Mouse (Mus musculus) cerebellum, postnatal 4 days (tissue): ENCODE measurements around the gene Olfr659.

Experiments used
- DNase-seq, 2 experiments: peaks; one replicate each; pipeline ENCODE4 v3.0.0; 2022; ENCODE audit warnings: low spot score in 2 of 2, mixed read lengths in 1 of 2

Olfr659 gene

GRCm38 (mm10) chr7:104666453-104666852, at the start of gene Olfr659:
Gene Olfr659, plus strand, starts transcription at chr7:104666753.
- DNase-seq = no peak

- DNase-seq = no peak
These were observed 42.1 kb upstream of the Olfr659 start, which contains the start of gene Olfr657 for GRCm38 (mm10) chr7:104624494-104624893. Gene Olfr657, plus strand, starts transcription at chr7:104624794.

DNA sequence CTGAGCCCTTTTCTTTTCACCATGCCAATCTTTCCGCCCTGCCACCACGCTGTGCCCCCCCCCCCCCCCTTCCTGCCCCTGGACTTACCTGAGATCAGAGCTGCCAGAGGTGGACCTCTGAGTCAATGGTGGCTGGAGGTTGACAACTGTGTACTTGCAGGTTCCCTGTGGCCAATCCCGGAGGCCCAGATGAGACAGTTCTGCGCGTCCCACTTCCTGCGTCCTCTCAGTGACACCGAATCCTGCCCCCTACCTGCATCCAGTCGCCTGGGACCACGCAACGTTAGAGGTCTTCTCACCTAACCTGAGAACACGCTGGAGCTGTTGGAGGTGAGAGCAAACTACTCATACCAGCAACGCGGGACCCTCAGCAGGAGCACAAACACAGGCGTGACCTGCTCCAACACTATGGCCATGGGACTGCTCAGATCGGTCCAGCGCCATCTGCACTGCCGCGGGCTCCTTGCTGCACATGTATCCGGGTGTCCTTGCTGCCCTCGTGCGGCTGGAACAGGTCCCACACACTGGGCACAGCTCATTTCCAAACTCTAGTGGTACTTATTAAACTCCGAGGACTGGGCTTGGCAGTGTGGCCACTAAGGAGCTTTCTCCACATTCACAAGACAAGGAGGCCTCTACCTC, 19.6 kb upstream of the Olfr659 start, which contains the start of gene Olfr658:
Gene Olfr658 (minus strand): TSS at position 465 of the 642 bp plus-strand sequence.
- DNase-seq = peak; percentile 23 to 24

DNA sequence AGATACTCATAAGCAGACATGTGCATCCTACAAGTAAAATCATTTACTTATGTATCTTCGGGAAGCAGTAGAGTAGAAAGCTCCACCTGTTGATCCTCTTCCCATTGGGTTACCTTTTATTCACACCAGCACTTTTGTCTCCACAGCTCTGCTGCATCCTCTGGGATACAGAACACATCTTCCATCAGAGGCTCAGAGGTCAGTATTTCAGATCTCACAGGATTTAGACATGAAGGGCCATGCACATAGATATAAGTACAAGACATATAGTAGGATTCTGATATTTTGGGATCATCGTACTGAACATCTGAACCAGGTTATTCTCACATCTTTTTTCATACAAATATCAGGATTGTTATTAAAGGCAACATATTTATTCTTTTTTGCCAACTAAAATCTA, 19.6 kb downstream of the Olfr659 start, which contains the start of gene Olfr661:
Gene Olfr661 (plus strand): TSS at position 301 of the 400 bp plus-strand sequence.
- no peak for DNase-seq
